Mouse (Mus musculus) CH12.LX (cell line): ENCODE results near the gene Naa40. TPM values are rescaled to one million over a fixed set of nuclear protein-coding genes. Genes with fewer than 3 reads are reported as not detected.

Experiments used
- DNase-seq: peaks from one replicate; pipeline ENCODE4 v3.0.0-alpha.2; 2013; ENCODE audit errors: extremely low read depth
- H3K27ac ChIP-seq: 2 replicates; pipeline ENCODE4 v1.5.1; 2012; ENCODE audit warnings: low read depth, mild to moderate bottlenecking, control low read depth, moderate library complexity; ENCODE audit not compliant: insufficient read depth
- H3K27me3 ChIP-seq: replicated peaks from 2 replicates; pipeline ENCODE3; 2012; ENCODE audit warnings: inconsistent platforms
- H3K36me3 ChIP-seq, 2 experiments: replicated peaks in 1 of 2; 2 replicates each; pipeline versions ENCODE3 to v1.6.1; 2012; ENCODE audit warnings: inconsistent platforms in 1 of 2, low read length in 1 of 2, mild to moderate bottlenecking in 1 of 2, mixed read lengths in 1 of 2, moderate library complexity in 1 of 2; ENCODE audit not compliant: control insufficient read depth in 1 of 2, insufficient read depth in 1 of 2
- H3K4me1 ChIP-seq, 2 experiments: 2 replicates each; pipeline ENCODE4 v1.6.1; 2012; ENCODE audit warnings: inconsistent platforms in 1 of 2, moderate library complexity in 1 of 2; ENCODE audit not compliant: insufficient read depth in 2 of 2, control insufficient read depth in 1 of 2
- H3K4me2 ChIP-seq: 2 replicates; pipeline ENCODE4 v1.6.1; 2012; ENCODE audit warnings: low read depth, mild to moderate bottlenecking, control low read depth; ENCODE audit not compliant: poor library complexity, insufficient read depth, severe bottlenecking
- H3K4me3 ChIP-seq, 3 experiments: fragments of 150-350 bp in 1 of 3; sonication (generic) in 1 of 3; replicated peaks in 1 of 3; 2 replicates each; pipeline versions ENCODE3 to v1.5.1; 2011 to 2012; ENCODE audit warnings: low read depth in 2 of 3, low read length in 2 of 3, mild to moderate bottlenecking in 2 of 3, moderate library complexity in 2 of 3, control low read depth in 1 of 3, improper control_type of control experiment in 1 of 3, inconsistent platforms in 1 of 3, mixed read lengths in 1 of 3; ENCODE audit not compliant: poor library complexity in 1 of 3
- H3K79me2 ChIP-seq: replicated peaks from 2 replicates; pipeline ENCODE4 v1.6.1; 2012; ENCODE audit warnings: mild to moderate bottlenecking, moderate library complexity; ENCODE audit not compliant: control insufficient read depth, poor library complexity, insufficient read depth, severe bottlenecking; ENCODE audit errors: extremely low read depth
- H3K9ac ChIP-seq: 2 replicates; pipeline ENCODE4 v1.6.1; 2012; ENCODE audit warnings: low read depth, mild to moderate bottlenecking, control low read depth, moderate library complexity; ENCODE audit not compliant: insufficient read depth
- H3K9me3 ChIP-seq: replicated peaks from 2 replicates; pipeline ENCODE3; 2012; ENCODE audit warnings: low read length, inconsistent platforms, mixed read lengths
- CHD2 ChIP-seq: IDR thresholded peaks from 2 replicates; pipeline ENCODE4 v1.6.1; 2011; ENCODE audit warnings: low read length, improper control_type of control experiment
- CTCF ChIP-seq, 2 experiments: IDR thresholded peaks in 1 of 2; conservative IDR thresholded peaks in 1 of 2; 2 replicates each; pipeline ENCODE4 v1.5.1; 2011 to 2012; ENCODE audit warnings: low read depth in 2 of 2, low read length in 2 of 2, improper control_type of control experiment in 1 of 2, inconsistent platforms in 1 of 2, mild to moderate bottlenecking in 1 of 2, moderate library complexity in 1 of 2
- E2F4 ChIP-seq: IDR thresholded peaks from 2 replicates; pipeline ENCODE4 v1.6.1; 2011; ENCODE audit warnings: low read depth, low read length, improper control_type of control experiment; ENCODE audit not compliant: insufficient replicate concordance
- ETS1 ChIP-seq: conservative IDR thresholded peaks from 2 replicates; pipeline ENCODE4 v1.6.1; 2012; ENCODE audit warnings: low read depth, mild to moderate bottlenecking, inconsistent platforms, low read length, improper control_type of control experiment, moderate library complexity
- IRF4 ChIP-seq: IDR thresholded peaks from 2 replicates; pipeline ENCODE4 v1.6.1; 2014; ENCODE audit warnings: low read depth, mild to moderate bottlenecking, inconsistent platforms, low read length, improper control_type of control experiment
- JUN ChIP-seq: IDR thresholded peaks from 2 replicates; pipeline ENCODE4 v1.6.1; 2011; ENCODE audit warnings: low read depth, mild to moderate bottlenecking, low read length, improper control_type of control experiment, moderate library complexity; ENCODE audit not compliant: insufficient read depth
- JUND ChIP-seq: conservative IDR thresholded peaks from 2 replicates; pipeline ENCODE4 v1.6.1; 2011; ENCODE audit warnings: low read depth, low read length, improper control_type of control experiment
- KAT2A ChIP-seq: IDR thresholded peaks from 2 replicates; pipeline ENCODE4 v1.6.1; 2012; ENCODE audit warnings: low read length, improper control_type of control experiment, inconsistent platforms; ENCODE audit not compliant: insufficient replicate concordance
- MAFK ChIP-seq: IDR thresholded peaks from 2 replicates; pipeline ENCODE4 v1.6.1; 2011; ENCODE audit warnings: low read length, improper control_type of control experiment; ENCODE audit not compliant: insufficient replicate concordance
- MAZ ChIP-seq: IDR thresholded peaks from 2 replicates; pipeline ENCODE4 v1.6.1; 2012; ENCODE audit warnings: low read depth, mild to moderate bottlenecking, inconsistent platforms, low read length, improper control_type of control experiment, moderate library complexity
- MYC ChIP-seq: IDR thresholded peaks from 2 replicates; pipeline ENCODE4 v1.6.1; 2011; ENCODE audit warnings: low read depth, mild to moderate bottlenecking, improper control_type of control experiment, low read length
- NELFE ChIP-seq: IDR thresholded peaks from 2 replicates; pipeline ENCODE4 v1.6.1; 2011; ENCODE audit warnings: low read depth, low read length, improper control_type of control experiment
- PAX5 ChIP-seq: IDR thresholded peaks from 2 replicates; pipeline ENCODE4 v1.6.1; 2012; ENCODE audit warnings: low read length, inconsistent platforms, mixed read lengths
- RAD21 ChIP-seq: IDR thresholded peaks from 2 replicates; pipeline ENCODE4 v1.6.1; 2011; ENCODE audit warnings: low read depth, mild to moderate bottlenecking, low read length, improper control_type of control experiment, moderate library complexity
- SIN3A ChIP-seq: IDR thresholded peaks from 2 replicates; pipeline ENCODE4 v1.6.1; 2012; ENCODE audit warnings: low read length, improper control_type of control experiment, inconsistent platforms
- SMC3 ChIP-seq: IDR thresholded peaks from 2 replicates; pipeline ENCODE4 v1.6.1; 2011; ENCODE audit warnings: low read depth, low read length, improper control_type of control experiment
- USF1 ChIP-seq: IDR thresholded peaks from 2 replicates; pipeline ENCODE4 v1.6.1; 2014; ENCODE audit warnings: low read depth, mild to moderate bottlenecking, inconsistent platforms, low read length, improper control_type of control experiment
- USF2 ChIP-seq: conservative IDR thresholded peaks from 2 replicates; pipeline ENCODE4 v1.6.1; 2011; ENCODE audit warnings: low read depth, low read length, improper control_type of control experiment
- ZC3H11A ChIP-seq: IDR thresholded peaks from 2 replicates; pipeline ENCODE4 v1.6.1; 2012; ENCODE audit warnings: low read depth, mild to moderate bottlenecking, inconsistent platforms, low read length, improper control_type of control experiment
- ZKSCAN1 ChIP-seq: IDR thresholded peaks from 2 replicates; pipeline ENCODE4 v1.6.1; 2012; ENCODE audit warnings: low read depth, inconsistent platforms, low read length, improper control_type of control experiment, borderline replicate concordance
- ZMIZ1 ChIP-seq: IDR thresholded peaks from 2 replicates; pipeline ENCODE4 v1.6.1; 2012; ENCODE audit warnings: low read depth, mild to moderate bottlenecking, inconsistent platforms, low read length, improper control_type of control experiment
- dilution Hi-C: fragments of 300-500 bp; cut with MboI; formaldehyde crosslinking; loops from 2 replicates; pipeline ENCODE4 v1.14.3; 2020; ENCODE audit warnings: low sequenced_read_pairs; ENCODE audit not compliant: extremely low pct_unique_long_range_greater_than_20kb, extremely low pct_ligation_motif_present
- in situ Hi-C: fragments of 300-500 bp; cut with MboI; formaldehyde crosslinking; loops from 3 replicates; pipeline ENCODE4 v1.14.3; 2019; ENCODE audit warnings: low sequenced_read_pairs, low pct_ligation_motif_present, low pct_unique_long_range_greater_than_20kb, mixed read lengths
- polyA plus RNA-seq: library from polyadenylated mRNA; unstranded; fragments of >175 nt; gene quantifications from 2 replicates; pipeline ENCODE4 v1.2.1, GENCODE M21; 2012; ENCODE audit warnings: low read depth; ENCODE audit not compliant: insufficient read length
- total RNA-seq, 2 experiments: library from RNA; depleted of rRNA; stranded (reverse); fragments of 300-350 nt in 1 of 2; fragments of >200 nt in 1 of 2; gene quantifications; 2 replicates each; pipeline ENCODE4 v1.2.3; 2012 to 2014

Gene Naa40
- total and polyA plus RNA-seq, 3 experiments = 40.6 to 69.3 (median 65.7) TPM

DNA sequence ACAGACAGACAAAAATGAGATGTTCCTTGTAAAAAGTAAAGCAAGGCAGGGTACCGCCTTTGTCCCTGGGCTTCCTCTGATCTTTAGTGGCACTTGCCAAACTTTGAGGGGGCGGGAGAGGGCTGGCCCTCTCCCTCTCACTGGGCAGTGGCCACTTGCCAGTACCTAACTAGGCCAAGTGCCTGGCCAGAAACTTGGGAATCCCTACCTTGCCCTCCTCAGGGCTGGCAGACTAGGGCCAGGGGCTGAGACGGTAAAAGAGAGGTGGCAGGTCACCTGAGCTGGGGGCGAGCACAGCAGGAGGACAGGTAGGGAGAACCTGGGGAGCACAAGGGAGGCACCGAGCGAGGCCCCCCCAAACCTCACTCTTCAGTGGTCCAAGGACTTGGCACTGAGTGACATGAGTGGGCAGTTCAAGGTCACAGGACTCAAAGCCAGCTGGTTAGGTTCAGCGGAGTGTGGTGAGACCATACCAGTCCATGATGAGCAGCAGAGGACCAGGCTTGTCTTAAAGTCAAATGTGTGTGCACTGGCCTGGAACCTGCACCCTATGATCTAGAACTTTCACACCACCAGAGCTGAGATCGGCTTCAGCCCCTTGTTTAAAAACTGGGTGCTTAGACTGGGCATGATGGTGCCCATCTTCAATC is 60.1 kb downstream of the Naa40 start:
- Histone ChIP-seq H3K27ac (no peak overlapping the region), H3K79me2 (no peaks in the 10 kb centered on the region), H3K9ac (no peak overlapping the region), H3K4me2 (no peak overlapping the region), H3K4me1 (no peaks in the 10 kb centered on the region), H3K9me3 (no peaks in the 10 kb centered on the region), H3K27me3 (peaks cover 91% of the 10 kb centered on the region)
- no peak for DNase-seq
- in situ Hi-C loops = no loop called here
- dilution Hi-C loops = no loop called here
- TF ChIP-seq ZC3H11A (no peak), ZKSCAN1 (no peak), JUND (no peak), CHD2 (no peak), SIN3A (no peak), ETS1 (no peak), E2F4 (no peak), ZMIZ1 (no peak), KAT2A (no peak), JUN (no peak), RAD21 (no peak), SMC3 (no peak), PAX5 (no peak), MYC (no peak), USF1 (no peak), IRF4 (no peak), CTCF (conservative IDR thresholded peaks at IDR 0.05 in 1 of 2, IDR thresholded peaks at IDR 0.05 in 1 of 2; ENCODE audit: low read depth in 2 of 2, low read length in 2 of 2) (no peak)
- TF ChIP-seq, all 38 proteins: peak for 0
- H3K4me3 ChIP-seq = no peak overlapping the region
- H3K36me3 ChIP-seq = no peaks in the 10 kb centered on the region

DNA sequence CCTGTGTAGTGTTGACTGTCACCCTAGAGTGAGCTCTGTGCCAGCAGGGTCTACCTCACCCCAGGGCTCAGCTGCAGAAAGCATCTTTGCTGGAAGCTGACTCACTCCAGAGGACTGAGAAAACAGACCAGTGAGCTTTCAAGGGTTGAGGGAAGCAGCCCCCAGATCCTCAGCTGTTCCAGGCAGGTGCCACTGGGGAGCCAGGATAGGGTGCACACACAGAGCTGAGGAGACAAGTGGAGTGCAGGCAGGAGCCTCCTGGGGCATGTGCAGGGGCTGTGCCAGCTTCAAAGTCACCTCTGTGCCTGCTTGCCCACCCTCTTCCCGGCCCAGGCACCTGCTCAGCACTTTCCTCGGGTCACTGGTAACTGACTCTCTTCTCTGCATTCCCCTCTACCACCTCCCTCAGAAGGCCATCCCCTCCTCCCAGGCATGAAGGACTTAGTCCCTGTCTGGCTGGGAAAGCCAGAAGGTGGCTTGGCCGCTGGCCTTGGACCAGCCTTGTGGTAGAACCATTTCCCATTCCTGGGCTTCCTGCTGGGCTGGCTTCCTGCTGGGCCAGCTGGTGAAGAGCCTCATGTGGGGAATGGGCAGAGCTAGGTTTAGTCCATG is 62.0 kb downstream of the Naa40 start:
- H3K27me3 ChIP-seq = peaks cover 93% of the 10 kb centered on the region
- no peaks in the 10 kb centered on the region for H3K9me3 ChIP-seq
- H3K79me2 ChIP-seq = no peaks in the 10 kb centered on the region
- H3K4me1 ChIP-seq = no peaks in the 10 kb centered on the region
- no peak overlapping the region for H3K4me2 ChIP-seq
- no peak overlapping the region for H3K4me3 ChIP-seq
- DNase-seq = no peak
- in situ Hi-C loops (no loop called here), dilution Hi-C loops (no loop called here)
- H3K27ac ChIP-seq = no peak overlapping the region
- no peaks in the 10 kb centered on the region for H3K36me3 ChIP-seq
- no peak overlapping the region for H3K9ac ChIP-seq
- TF ChIP-seq KAT2A = no peak
- no peak for TF ChIP-seq ZMIZ1
- no peak for TF ChIP-seq MAZ
- no peak for TF ChIP-seq MAFK
- no peak for TF ChIP-seq ETS1
- TF ChIP-seq NELFE = no peak
- no peak for TF ChIP-seq USF2
- TF ChIP-seq, all 38 proteins: peak for 0
